Mouse (Mus musculus): ENCODE results near the gene Slc25a30.
A peak's percentile ranks its signal among the peaks of the same experiment; 100 is the strongest.

Slc25a30 gene

DNA sequence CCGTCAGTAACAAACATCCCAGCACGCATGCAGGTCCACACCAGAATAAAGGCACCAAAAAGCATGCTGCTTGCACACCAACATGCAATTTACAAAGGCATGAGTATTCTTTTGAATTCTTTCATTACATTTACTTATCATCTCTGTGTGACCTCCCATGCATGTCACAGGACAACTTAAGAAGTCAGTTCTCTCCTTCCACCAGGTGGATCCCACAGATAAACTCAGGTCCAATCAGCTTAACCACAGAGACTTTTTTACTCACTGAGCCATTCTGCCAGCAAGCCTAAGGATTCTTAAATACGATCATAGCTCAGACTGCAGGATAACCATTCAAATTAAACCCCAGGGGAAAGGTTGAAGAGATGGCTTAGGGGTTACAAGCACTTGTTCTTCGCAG lies 37.7 kb downstream of the Slc25a30 start:
- no peak for DNase-seq (ENCODE audit: low read depth, low spot score)

- no peak for DNase-seq (ENCODE audit: low read depth, low spot score)
Observed at GRCm38 (mm10) chr14:75747960-75748359, 38.9 kb downstream of the Slc25a30 start.

- no peak for DNase-seq (ENCODE audit: low read depth, low spot score)
Observed at GRCm38 (mm10) chr14:75741904-75742303, 44.9 kb downstream of the Slc25a30 start.

- no peak for DNase-seq (ENCODE audit: low read depth, low spot score)
Observed at GRCm38 (mm10) chr14:75735597-75735996, 51.2 kb downstream of the Slc25a30 start.

DNA sequence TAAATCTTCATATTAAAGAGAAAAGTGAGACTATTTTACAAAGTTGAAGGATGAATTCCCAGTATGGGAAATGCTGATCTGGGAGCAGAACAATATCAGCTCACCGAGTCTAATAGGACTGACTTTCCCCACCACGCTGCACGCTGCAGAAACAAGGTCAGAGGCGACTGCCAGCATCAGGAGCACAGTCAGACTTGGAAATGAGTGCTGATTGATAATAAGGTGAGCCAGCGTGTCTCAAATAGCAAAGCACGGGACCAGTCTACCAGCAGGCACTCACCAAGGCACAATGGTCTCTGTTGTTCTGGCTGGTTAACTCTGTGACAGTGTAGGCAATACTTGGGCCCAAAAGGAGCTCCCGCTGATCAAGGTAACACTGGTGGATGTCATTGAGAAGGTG lies 54.2 kb downstream of the Slc25a30 start:
- DNase-seq (ENCODE audit: low read depth, low spot score) = no peak

DNA sequence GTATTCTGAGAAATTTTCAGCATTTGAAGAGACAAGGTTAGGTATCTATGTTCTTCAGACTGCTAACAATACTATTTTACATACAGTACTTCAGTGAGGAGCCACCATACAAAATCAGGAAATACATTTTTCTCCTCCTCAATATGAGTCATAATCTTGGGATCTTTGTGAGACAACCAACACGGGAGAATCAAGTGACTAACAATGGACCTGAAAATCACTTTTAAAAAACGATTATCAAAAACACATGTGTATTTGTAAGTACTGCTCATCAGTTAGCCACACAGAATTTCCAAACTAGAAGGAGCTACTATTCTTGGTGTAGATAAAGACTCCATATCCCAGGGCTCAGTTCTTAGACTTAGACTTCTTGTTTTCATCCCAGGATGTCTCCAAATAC lies 55.5 kb downstream of the Slc25a30 start:
- DNase-seq (ENCODE audit: low read depth, low spot score) = no peak

DNA sequence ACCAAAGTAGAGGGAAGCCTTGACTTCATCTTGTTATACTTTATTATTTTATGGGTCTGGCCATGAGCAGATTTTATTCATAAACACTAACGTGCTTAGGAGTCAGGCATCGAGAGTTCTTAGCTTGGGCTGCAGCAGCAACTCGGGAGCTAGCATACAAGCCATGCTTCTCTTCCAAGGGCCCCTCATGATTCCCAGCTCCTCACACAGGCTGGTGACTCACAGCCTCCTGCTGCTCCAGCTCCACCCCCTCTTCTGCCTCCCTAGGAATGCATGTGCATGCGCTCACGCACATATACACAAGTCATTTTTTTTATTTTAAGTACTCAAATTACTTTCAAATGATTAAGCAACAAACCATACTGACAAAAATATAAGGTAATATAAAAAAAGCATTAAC lies 58.7 kb downstream of the Slc25a30 start:
- DNase-seq (ENCODE audit: low read depth, low spot score) = no peak

- DNase-seq (ENCODE audit: low read depth, low spot score) = no peak
Observed at GRCm38 (mm10) chr14:75727046-75727445, 59.8 kb downstream of the Slc25a30 start.

DNA sequence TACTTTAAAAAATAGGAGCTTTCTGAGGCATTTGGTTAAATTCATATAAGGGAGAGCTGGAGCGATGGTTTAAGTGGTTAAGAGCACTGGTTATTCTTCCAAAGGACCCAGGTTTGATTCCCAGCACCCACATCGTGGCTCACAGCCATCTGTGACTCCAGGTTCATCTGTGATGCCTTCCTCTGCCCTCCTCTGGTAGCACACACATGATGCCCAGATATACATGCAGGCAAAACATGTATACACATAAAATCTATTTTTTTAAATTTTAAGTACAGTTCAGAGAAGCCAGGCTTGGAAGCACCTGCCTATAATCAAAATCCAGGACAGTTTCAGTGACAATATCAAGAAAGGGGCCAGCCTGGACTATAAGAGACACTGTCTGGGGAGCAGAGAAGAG lies 64.0 kb downstream of the Slc25a30 start:
- no peak for DNase-seq (ENCODE audit: low read depth, low spot score)

GRCm38 (mm10) chr14:75721977-75722563 lies 64.8 kb downstream of the Slc25a30 start:
- peak; percentile 67 for DNase-seq (ENCODE audit: low read depth, low spot score)

- no peak for DNase-seq (ENCODE audit: low read depth, low spot score)
Observed at GRCm38 (mm10) chr14:75720121-75720520, 66.7 kb downstream of the Slc25a30 start.

- DNase-seq (ENCODE audit: low read depth, low spot score) = no peak
Observed at GRCm38 (mm10) chr14:75716410-75716809, 70.4 kb downstream of the Slc25a30 start.

- DNase-seq (ENCODE audit: low read depth, low spot score) = no peak
Observed at GRCm38 (mm10) chr14:75713661-75714060, 73.2 kb downstream of the Slc25a30 start.

- DNase-seq (ENCODE audit: low read depth, low spot score) = no peak
Observed at GRCm38 (mm10) chr14:75712687-75713086, 74.2 kb downstream of the Slc25a30 start.

DNA sequence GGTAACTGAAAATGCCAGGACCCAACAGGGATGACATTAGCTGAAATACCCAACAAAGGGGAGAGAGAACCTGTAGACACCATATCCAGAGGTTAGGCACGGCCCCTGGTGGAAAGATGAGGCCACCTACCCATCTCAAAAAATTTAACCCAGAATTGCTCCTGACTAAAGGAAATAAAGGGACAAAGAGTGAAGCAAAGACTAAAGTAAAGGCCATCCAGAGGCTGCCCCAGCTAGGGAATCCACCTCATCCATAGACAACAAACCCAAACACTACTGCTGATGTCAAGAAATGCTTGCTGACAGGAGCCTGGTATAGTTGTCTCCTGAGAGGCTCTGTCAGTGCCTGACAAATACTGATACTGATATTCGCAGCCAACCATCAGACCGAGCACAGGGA lies 75.1 kb downstream of the Slc25a30 start:
- DNase-seq (ENCODE audit: low read depth, low spot score) = no peak
